Mouse (Mus musculus) forebrain, embryonic 15.5 days (tissue): ENCODE data around the gene Dennd6a. TPM values are rescaled to one million over a fixed set of nuclear protein-coding genes. Genes with fewer than 3 reads are reported as not detected.

Experiments
- ATAC-seq: fragments of 200-750 bp; cut with Nextera tagmentation; replicated peaks from 2 replicates; pipeline ENCODE4 v1.8.0; 2017; ENCODE audit warnings: mild to moderate bottlenecking, moderate TSS enrichment, moderate library complexity
- H3K27ac ChIP-seq: fragments of 300-500 bp; sonication (generic); replicated peaks from 2 replicates; pipeline ENCODE4 v1.5.1; 2015; ENCODE audit warnings: mild to moderate bottlenecking, inconsistent platforms
- H3K27me3 ChIP-seq: fragments of 300-500 bp; sonication (generic); 2 replicates; pipeline ENCODE4 v1.6.1; 2015; ENCODE audit warnings: inconsistent platforms
- H3K36me3 ChIP-seq: fragments of 300-500 bp; sonication (generic); 2 replicates; pipeline ENCODE4 v1.6.1; 2015; ENCODE audit warnings: mild to moderate bottlenecking, inconsistent platforms
- H3K4me1 ChIP-seq: fragments of 300-500 bp; sonication (generic); 2 replicates; pipeline ENCODE4 v1.6.1; 2015; ENCODE audit warnings: inconsistent platforms
- H3K4me2 ChIP-seq: fragments of 300-500 bp; sonication (generic); replicated peaks from 2 replicates; pipeline ENCODE4 v1.6.1; 2015; ENCODE audit warnings: mild to moderate bottlenecking, inconsistent platforms
- H3K4me3 ChIP-seq: fragments of 300-500 bp; sonication (generic); 2 replicates; pipeline ENCODE4 v1.5.1; 2015; ENCODE audit warnings: mild to moderate bottlenecking, inconsistent platforms
- H3K9ac ChIP-seq: fragments of 300-500 bp; sonication (generic); replicated peaks from 2 replicates; pipeline ENCODE4 v1.6.1; 2015; ENCODE audit warnings: mild to moderate bottlenecking, inconsistent platforms
- H3K9me3 ChIP-seq: fragments of 300-500 bp; sonication (generic); 2 replicates; pipeline ENCODE4 v1.6.1; 2016; ENCODE audit warnings: inconsistent platforms
- WGBS: fragments of 180-500 bp; shearing (Covaris S2); methylation state at CpG from one replicate; pipeline ENCODE4 v1.1.7; 2015; ENCODE audit warnings: mixed read lengths; 5-methylcytosine and 5-hydroxymethylcytosine counted together
- polyA plus RNA-seq: library from polyadenylated mRNA; unstranded; fragments of >200 nt; fragmentation: Nextera tagmentation; extraction: Ambion mirVana; gene quantifications from 2 replicates; pipeline ENCODE4 v1.2.1, GENCODE M21; 2015

The Dennd6a gene
- polyA plus RNA-seq, 1 experiment from 2014 or later: 23.8 TPM

DNA sequence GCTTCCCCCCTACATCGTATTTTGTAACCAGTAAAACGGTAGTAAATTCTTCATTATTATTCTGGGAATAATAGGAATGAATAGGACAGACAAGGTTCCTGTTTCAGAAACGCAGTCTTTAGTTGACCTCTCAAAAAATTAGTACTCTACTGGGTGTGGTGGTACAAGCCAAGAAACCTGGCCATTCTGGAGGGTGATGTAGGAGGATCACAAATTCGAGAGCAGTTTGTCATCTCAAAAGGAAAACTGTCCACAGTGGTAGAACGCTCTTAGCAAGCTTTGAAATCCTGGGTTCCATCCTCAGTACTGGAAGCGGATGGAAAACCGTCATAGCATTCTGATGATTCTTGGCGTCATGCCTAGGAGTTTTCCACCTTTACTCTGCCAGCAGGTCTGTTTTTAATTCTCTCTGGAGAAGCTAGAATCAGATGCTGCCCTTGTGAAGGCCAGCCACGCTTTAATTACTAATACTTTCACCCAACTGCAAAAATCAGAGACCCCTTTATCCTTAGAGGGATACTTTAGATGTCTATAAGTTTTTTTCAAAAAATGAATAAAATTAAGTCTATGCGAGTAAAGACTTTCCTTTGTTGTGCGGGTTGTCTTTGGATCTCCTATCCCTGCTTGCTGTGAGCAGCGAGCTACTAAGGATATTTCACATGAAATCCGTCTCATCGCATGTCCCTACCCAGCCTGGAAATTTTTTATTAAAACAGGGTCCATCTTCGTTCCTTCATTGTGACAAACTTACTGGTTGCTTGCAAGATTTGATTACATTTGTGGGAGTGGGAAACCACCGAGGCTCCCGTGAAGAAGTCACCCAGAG, 63.6 kb downstream of the Dennd6a start:
- 26% methylated on average over 17 of the region's 17 CpGs for WGBS
- Histone ChIP-seq H3K4me2 (peak overlapping the region; percentile 52), H3K4me3 (peak overlapping the region; percentile 80), H3K27ac (peak overlapping the region; percentile 94), H3K9ac (peak overlapping the region; percentile 50), H3K4me1 (peaks cover 28% of the 10 kb centered on the region), H3K27me3 (no peaks in the 10 kb centered on the region), H3K9me3 (no peaks in the 10 kb centered on the region), H3K36me3 (peaks cover 5% of the 10 kb centered on the region)
- ATAC-seq: peak; percentile 39

DNA sequence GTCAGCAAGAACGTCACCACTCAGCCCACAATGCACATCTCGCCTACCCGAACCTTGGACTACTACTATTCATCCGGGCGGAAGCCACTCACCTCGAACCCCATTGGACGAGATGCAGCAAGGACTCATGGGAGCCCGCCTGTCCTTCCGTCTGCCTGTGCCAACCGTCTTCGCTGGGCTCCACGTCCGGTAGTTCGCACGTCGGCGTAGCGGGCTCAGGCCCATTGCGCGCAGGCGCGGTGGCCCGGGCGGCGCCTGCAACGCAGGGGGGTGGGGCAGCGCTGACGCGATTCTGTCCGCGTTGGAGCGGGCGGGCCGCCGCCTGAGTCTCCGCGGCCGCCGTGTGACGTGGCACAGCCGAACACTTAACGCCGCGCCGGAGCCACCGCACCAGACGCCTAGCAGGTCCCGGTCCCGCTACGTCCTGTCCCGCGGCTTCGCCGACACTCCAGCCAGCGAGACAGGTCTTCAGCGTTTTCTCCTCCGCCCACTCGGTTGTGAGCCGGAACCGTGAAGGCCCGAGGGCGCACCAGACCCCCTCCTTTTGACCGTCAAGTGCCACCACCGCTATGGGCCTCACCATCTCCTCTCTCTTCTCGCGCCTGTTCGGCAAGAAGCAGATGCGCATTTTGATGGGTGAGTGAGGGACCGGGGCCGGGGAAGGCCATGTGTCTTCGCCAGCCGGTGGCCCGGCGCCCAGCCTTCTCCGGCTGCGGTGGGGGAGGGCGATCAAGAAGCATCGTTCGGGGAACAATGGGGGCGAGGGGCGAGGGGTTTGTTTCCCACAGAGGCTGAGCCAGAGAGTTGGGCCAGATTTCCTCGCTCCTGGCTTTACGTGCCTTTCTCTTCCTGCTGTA, 64.4 kb downstream of the Dennd6a start, which contains the start of gene Arf4:
Arf4 (plus strand) TSS at position 224 of the 857 bp plus-strand sequence.
- peak within 1 kb of the TSS; percentile 94 for H3K27ac ChIP-seq
- no peaks in the 10 kb centered on the region for H3K27me3 ChIP-seq
- ATAC-seq: peak; percentile 99
- H3K9ac ChIP-seq: peak within 1 kb of the TSS; percentile 76
- peaks cover 30% of the 10 kb centered on the region for H3K4me1 ChIP-seq
- H3K4me2 ChIP-seq: peak within 1 kb of the TSS; percentile 79
- H3K4me3 ChIP-seq: peak within 1 kb of the TSS; percentile 80
- WGBS: under 1% methylated on average over 78 of the region's 83 CpGs
- H3K9me3 ChIP-seq: no peaks in the 10 kb centered on the region
- H3K36me3 ChIP-seq: no peaks in the 10 kb centered on the region

DNA sequence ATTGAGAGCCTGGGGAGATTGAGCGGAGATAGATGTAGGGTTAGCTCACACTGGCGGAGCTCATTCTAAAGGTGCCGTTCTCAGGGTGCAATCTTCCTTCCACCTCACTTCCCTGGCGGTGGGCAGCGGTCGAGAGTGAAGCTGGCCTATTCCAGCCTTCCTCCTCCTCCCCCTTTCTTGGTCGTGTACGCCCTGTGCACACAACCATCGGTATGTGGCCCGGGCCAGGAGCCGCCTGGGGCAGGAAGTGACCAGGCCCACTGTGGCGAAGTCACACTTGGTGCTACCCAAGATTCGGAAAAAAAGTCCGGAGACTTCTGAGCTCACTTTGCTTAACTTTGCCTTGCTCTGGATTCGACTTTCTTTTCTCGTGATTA, 65.0 kb downstream of the Dennd6a start:
- H3K9me3 ChIP-seq: no peaks in the 10 kb centered on the region
- H3K36me3 ChIP-seq: no peaks in the 10 kb centered on the region
- peak overlapping the region; percentile 80 for H3K4me3 ChIP-seq
- H3K4me2 ChIP-seq: peak overlapping the region; percentile 79
- H3K27ac ChIP-seq: peak overlapping the region; percentile 94
- WGBS: 0% methylated on average over 16 of the region's 16 CpGs
- peaks cover 35% of the 10 kb centered on the region for H3K4me1 ChIP-seq
- no peaks in the 10 kb centered on the region for H3K27me3 ChIP-seq
- H3K9ac ChIP-seq: peak overlapping the region; percentile 76
- peak; percentile 11 for ATAC-seq

DNA sequence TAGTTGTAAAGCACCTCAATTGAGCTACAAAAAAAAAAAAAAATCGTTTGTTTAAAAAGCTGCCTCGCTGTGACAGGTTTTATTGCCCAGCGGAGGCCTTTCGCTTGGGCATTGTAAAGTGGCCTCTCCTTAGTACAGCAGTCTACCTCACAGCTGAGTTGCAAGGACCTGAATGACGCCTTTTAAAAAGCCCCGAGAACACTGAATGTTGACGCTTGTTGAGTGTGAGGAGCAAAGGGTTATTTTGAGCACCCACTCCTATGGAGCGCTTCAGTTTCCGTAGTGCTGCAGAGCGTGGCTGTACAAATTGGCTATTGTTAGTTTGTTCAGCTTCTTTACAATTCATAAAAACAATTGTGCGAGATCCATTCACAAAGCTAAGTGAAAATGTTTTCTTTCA, 65.6 kb downstream of the Dennd6a start:
- ATAC-seq: no peak
- no peaks in the 10 kb centered on the region for H3K27me3 ChIP-seq
- H3K36me3 ChIP-seq: no peaks in the 10 kb centered on the region
- peak overlapping the region; percentile 76 for H3K9ac ChIP-seq
- WGBS: 1% methylated on average over 11 of the region's 11 CpGs
- peak overlapping the region; percentile 79 for H3K4me2 ChIP-seq
- no peaks in the 10 kb centered on the region for H3K9me3 ChIP-seq
- peaks cover 35% of the 10 kb centered on the region for H3K4me1 ChIP-seq
- peak overlapping the region; percentile 94 for H3K27ac ChIP-seq
- H3K4me3 ChIP-seq: peak overlapping the region; percentile 80

DNA sequence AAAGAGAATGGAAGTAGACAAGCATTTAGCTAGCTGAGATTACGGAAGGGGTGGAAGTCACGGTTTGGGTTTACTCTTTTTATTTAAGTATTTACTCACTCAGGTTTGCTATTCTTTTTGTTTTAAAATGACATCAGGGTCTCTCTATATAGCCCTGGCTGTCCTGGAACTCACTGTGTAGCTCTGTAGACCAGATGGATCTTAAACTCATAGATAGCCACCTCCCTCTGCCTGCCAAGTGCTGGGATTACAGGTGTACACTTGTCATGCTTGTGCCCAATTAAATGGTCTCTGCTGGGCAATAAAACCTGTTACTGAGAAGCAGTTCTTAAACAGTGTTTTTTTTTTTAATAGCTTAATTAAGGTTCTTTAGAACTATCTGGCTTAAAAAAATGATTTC, 66.3 kb downstream of the Dennd6a start:
- Histone ChIP-seq H3K27me3 (no peaks in the 10 kb centered on the region), H3K9ac (peak overlapping the region; percentile 76), H3K4me3 (peak overlapping the region; percentile 80), H3K36me3 (no peaks in the 10 kb centered on the region), H3K9me3 (no peaks in the 10 kb centered on the region), H3K4me1 (peaks cover 35% of the 10 kb centered on the region), H3K4me2 (peak overlapping the region; percentile 79), H3K27ac (no peak overlapping the region)
- WGBS: 19% methylated on average over 2 of the region's 2 CpGs
- no peak for ATAC-seq

DNA sequence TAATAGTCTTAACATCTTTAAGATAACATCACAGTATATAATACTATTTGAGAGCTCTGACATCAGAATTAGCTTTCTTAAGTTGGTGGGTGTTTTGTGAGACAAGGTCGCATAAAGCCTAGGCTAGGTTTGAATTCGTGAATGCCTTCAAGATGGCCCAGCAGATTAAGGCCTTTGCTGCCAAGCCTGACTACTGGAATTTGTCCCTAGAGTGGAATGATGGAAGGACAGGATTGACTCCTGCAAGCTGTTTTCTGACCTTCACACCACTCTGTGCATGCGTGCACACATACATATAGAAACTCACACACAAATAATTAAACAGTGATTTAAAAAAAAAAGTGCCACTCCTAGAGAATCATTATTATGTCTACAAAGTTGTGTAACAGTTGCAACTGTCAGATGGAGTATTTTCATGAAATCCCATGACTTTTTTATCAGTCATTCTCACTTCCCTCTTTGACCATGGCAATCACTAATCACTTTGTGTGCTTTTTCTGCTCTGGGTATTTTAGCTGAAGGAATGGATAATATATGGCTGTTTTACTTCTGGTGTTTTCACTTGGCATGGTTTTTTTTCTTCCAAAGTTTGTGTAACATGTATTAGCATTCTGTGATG, 69.5 kb downstream of the Dennd6a start:
- 72% methylated on average over 3 of the region's 3 CpGs for WGBS
- no peak overlapping the region for H3K27ac ChIP-seq
- H3K36me3 ChIP-seq: peaks cover 12% of the 10 kb centered on the region
- H3K27me3 ChIP-seq: no peaks in the 10 kb centered on the region
- ATAC-seq: no peak
- no peaks in the 10 kb centered on the region for H3K9me3 ChIP-seq
- H3K4me3 ChIP-seq: no peak overlapping the region
- H3K4me2 ChIP-seq: no peak overlapping the region
- H3K9ac ChIP-seq: no peak overlapping the region
- peaks cover 37% of the 10 kb centered on the region for H3K4me1 ChIP-seq

DNA sequence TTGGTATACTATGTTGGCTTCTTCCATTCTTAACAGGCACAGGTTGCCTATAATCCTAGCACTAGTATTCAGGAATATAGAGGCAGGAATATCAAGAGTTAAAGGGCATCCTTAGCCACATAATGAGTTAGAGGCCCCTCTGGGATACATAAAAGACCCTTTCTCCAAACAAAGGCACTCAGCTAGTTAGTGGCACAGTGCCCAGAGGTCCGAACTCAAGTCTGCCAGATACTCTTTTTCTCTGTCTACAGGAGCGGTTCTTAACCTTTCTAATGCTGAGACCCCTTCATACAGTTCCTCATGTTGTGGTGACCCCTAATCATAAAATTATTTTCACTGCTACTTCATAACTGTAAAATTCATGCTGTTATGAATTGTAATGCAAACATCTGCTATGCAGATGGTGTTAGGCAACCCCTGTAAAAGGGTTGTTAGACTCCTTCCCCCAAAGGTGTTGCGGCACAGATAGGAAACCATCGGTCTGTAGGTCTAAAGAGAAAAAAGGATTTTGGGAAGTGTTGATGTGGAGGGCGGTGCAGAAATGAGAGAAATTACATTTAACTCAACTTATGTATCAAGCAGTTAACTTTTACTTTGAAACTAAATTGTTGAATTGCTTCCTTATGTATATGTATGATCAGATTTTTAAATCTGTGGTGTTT, 72.5 kb downstream of the Dennd6a start:
- no peaks in the 10 kb centered on the region for H3K9me3 ChIP-seq
- H3K27ac ChIP-seq: peak overlapping the region; percentile 61
- H3K4me1 ChIP-seq: peaks cover 17% of the 10 kb centered on the region
- H3K9ac ChIP-seq: no peak overlapping the region
- ATAC-seq: peak; percentile 64; the same call in 1 of the 2 replicates
- H3K27me3 ChIP-seq: no peaks in the 10 kb centered on the region
- H3K4me2 ChIP-seq: peak overlapping the region; percentile 7; the same call in 1 of the 2 replicates
- WGBS: 14% methylated on average over 5 of the region's 5 CpGs
- H3K36me3 ChIP-seq: peaks cover 21% of the 10 kb centered on the region
- H3K4me3 ChIP-seq: no peak overlapping the region

DNA sequence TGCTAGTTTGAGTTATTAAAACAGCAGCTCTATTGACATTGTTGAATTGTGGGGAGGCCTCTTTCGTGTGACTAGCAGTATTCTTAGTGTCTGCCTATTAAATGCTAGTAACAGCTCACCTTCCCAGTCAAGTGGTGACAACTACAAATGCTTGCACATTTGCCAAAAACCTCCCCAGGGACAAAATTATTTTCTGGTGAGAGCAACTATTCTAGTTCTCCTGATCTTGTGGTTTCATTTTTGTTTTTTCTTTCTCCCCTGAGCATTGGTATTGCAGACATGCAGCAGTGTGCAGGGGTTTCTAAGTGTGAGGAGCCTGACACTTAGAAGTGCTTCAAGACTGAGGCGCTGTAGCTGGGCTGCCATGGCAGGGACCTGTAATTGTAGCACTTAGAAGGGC, 74.2 kb downstream of the Dennd6a start:
- H3K36me3 ChIP-seq: peaks cover 22% of the 10 kb centered on the region
- H3K9me3 ChIP-seq: no peaks in the 10 kb centered on the region
- WGBS: 79% methylated on average over 2 of the region's 2 CpGs
- no peak overlapping the region for H3K9ac ChIP-seq
- no peak overlapping the region for H3K4me3 ChIP-seq
- no peak overlapping the region for H3K4me2 ChIP-seq
- no peaks in the 10 kb centered on the region for H3K27me3 ChIP-seq
- H3K27ac ChIP-seq: no peak overlapping the region
- no peak for ATAC-seq
- peaks cover 17% of the 10 kb centered on the region for H3K4me1 ChIP-seq

DNA sequence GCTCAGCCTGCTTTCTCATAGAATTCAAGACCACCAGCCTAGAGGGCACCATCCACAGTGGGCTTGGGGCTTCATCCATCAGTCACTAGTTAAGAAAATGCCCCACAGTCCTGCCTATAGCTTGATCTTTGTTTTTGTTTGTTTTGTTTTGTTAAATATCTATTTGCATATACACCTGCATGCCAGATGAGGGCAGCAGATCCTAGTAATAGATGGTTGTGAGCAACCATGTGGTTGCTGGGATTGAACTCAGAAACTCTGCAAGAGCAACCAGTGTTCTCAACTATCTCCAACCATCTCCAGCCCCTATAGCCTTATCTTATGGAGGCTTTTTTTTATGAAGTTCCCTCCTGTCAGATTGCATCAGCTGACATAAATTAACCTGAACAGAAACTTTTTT, 78.2 kb downstream of the Dennd6a start:
- H3K36me3 ChIP-seq: peaks cover 54% of the 10 kb centered on the region
- no peaks in the 10 kb centered on the region for H3K4me1 ChIP-seq
- no peak overlapping the region for H3K9ac ChIP-seq
- no peak overlapping the region for H3K27ac ChIP-seq
- no peaks in the 10 kb centered on the region for H3K9me3 ChIP-seq
- no peak overlapping the region for H3K4me2 ChIP-seq
- no peak overlapping the region for H3K4me3 ChIP-seq
- no peaks in the 10 kb centered on the region for H3K27me3 ChIP-seq
- ATAC-seq: no peak

DNA sequence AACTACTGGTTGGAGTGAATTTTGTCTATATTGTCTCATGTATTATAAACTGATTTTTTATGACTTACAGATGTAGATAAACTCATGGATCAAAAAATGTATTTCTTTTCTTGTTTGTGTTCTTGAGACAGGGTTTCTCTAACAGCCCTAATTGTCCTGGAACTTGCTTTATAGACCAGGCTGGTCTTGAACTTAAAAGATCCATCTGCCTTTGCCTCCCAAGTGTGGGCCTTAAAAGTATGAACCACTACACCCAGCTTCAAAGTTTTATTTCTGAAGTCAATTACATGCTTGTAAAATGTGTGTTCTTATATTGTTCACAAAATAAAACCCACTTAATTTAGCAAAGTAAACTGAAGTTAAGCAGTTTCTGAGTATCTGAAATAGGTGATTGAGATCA, 84.5 kb downstream of the Dennd6a start:
- Histone ChIP-seq H3K9me3 (no peaks in the 10 kb centered on the region), H3K4me3 (no peak overlapping the region), H3K36me3 (peaks cover 58% of the 10 kb centered on the region), H3K4me1 (no peaks in the 10 kb centered on the region), H3K27ac (no peak overlapping the region), H3K4me2 (no peak overlapping the region), H3K9ac (no peak overlapping the region), H3K27me3 (no peaks in the 10 kb centered on the region)
- no peak for ATAC-seq

DNA sequence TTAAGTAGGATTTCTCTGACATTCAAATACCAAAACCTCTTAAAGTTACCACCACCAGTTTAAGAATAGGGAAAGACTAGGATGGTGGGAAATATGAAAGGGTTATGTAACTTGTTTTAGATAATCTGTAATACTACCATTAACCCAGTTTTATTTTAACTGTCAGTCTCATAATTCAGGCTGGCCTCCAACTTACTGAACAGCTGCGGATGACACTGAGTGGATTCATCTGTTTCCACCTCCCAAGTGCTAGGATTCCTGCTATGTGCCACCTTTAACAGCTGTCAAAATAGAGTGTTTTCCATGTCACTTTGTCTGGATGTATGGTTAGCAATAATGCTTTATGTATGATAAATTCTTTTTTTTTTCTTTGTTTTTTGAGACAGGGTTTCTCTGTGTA, 86.6 kb downstream of the Dennd6a start:
- H3K27ac ChIP-seq: no peak overlapping the region
- no peak overlapping the region for H3K4me3 ChIP-seq
- H3K36me3 ChIP-seq: peaks cover 54% of the 10 kb centered on the region
- 95% methylated on average over 1 of the region's 1 CpGs for WGBS
- H3K4me1 ChIP-seq: no peaks in the 10 kb centered on the region
- ATAC-seq: no peak
- no peaks in the 10 kb centered on the region for H3K27me3 ChIP-seq
- no peak overlapping the region for H3K4me2 ChIP-seq
- H3K9me3 ChIP-seq: no peaks in the 10 kb centered on the region
- H3K9ac ChIP-seq: no peak overlapping the region
